Mouse (Mus musculus) testis, adult 2 months (tissue): ENCODE results near the gene Sds. TPM values are rescaled to one million over a fixed set of nuclear protein-coding genes. Genes with fewer than 3 reads are reported as not detected.
A peak's percentile ranks its signal among the peaks of the same experiment; 100 is the strongest.

Experiments
- H3K27ac ChIP-seq: fragments of 200-500 bp; 2 replicates; pipeline ENCODE4 v1.5.1; 2012; ENCODE audit warnings: low read depth, low read length; ENCODE audit not compliant: control insufficient read depth, insufficient read depth
- H3K27me3 ChIP-seq: fragments of 200-500 bp; 2 replicates; pipeline ENCODE4 v1.6.1; 2012; ENCODE audit warnings: mild to moderate bottlenecking, low read length, moderate library complexity; ENCODE audit not compliant: control insufficient read depth, insufficient read depth
- H3K36me3 ChIP-seq: fragments of 200-500 bp; 2 replicates; pipeline ENCODE4 v1.6.1; 2012; ENCODE audit warnings: mild to moderate bottlenecking, low read length; ENCODE audit not compliant: control insufficient read depth, insufficient read depth
- H3K4me1 ChIP-seq: fragments of 200-500 bp; 2 replicates; pipeline ENCODE4 v1.6.1; 2012; ENCODE audit warnings: low read length; ENCODE audit not compliant: control insufficient read depth, insufficient read depth
- H3K4me3 ChIP-seq: fragments of 200-500 bp; 2 replicates; pipeline ENCODE4 v1.5.1; 2012; ENCODE audit warnings: low read depth, mild to moderate bottlenecking, low read length, moderate library complexity, mixed read lengths; ENCODE audit not compliant: control insufficient read depth
- CTCF ChIP-seq: fragments of 200-500 bp; IDR thresholded peaks from 2 replicates; pipeline ENCODE4 v1.5.1; 2012; ENCODE audit warnings: low read depth, mild to moderate bottlenecking, inconsistent platforms, low read length, moderate library complexity; ENCODE audit not compliant: control insufficient read depth, insufficient read depth, insufficient replicate concordance
- POLR2A ChIP-seq: fragments of 200-500 bp; IDR thresholded peaks from 2 replicates; pipeline ENCODE4 v1.6.1; 2012; ENCODE audit warnings: low read depth, mild to moderate bottlenecking, inconsistent platforms, low read length, moderate library complexity; ENCODE audit not compliant: control insufficient read depth
- polyA plus RNA-seq: library from polyadenylated mRNA; depleted of rRNA; stranded (reverse); fragments of >200 nt; gene quantifications from 2 replicates; pipeline ENCODE4 v1.2.3, GENCODE M21; 2012

The Sds gene
- polyA plus RNA-seq, 1 experiment = 1.1 TPM

DNA sequence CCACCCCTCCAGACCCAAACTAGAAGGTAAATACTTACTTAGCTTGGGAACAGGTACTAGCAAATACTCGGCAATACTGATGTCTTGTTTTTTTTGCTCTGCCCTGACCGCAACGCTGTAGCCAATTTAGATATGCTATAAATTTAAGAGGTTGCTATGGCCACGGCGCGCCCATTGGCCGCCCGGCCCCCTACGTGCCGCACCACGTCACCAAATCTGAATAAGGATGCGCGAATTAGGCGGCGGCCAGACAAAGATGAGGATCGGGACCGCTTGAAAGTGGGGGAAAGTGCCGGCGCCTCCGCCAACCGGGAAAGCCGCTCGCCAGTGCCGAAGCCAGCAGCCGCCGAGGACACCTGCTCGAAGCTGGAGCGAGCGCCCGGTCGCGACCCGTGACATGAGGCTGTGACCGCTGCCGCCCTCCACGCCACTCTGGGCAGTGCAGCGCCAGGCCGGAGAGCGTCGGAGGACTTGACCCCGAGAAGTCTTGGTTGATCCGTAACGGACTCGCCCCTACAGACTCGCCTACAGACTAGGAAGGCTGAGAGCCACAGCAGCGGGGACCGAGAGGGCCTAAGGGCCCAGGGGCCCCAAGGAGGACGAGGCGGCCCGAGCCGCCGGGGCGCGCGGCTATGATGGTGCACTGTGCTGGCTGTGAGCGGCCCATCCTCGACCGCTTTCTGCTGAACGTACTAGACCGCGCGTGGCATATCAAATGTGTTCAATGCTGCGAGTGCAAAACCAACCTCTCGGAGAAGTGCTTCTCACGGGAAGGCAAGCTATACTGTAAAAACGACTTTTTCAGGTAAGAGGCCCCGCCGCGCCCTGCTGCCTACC is 44.5 kb upstream of the Sds start, which contains the start of gene Lhx5:
Gene Lhx5 (plus strand): TSS at position 51 of the 837 bp plus-strand sequence.
- H3K36me3 ChIP-seq = no peaks in the 10 kb centered on the region
- H3K27ac ChIP-seq = no peak within 1 kb of the TSS
- peaks cover 21% of the 10 kb centered on the region for H3K27me3 ChIP-seq
- peaks cover 32% of the 10 kb centered on the region for H3K4me1 ChIP-seq
- H3K4me3 ChIP-seq = peak within 1 kb of the TSS; percentile 7; the same call in 1 of the 2 replicates
- TF ChIP-seq CTCF = no peak

DNA sequence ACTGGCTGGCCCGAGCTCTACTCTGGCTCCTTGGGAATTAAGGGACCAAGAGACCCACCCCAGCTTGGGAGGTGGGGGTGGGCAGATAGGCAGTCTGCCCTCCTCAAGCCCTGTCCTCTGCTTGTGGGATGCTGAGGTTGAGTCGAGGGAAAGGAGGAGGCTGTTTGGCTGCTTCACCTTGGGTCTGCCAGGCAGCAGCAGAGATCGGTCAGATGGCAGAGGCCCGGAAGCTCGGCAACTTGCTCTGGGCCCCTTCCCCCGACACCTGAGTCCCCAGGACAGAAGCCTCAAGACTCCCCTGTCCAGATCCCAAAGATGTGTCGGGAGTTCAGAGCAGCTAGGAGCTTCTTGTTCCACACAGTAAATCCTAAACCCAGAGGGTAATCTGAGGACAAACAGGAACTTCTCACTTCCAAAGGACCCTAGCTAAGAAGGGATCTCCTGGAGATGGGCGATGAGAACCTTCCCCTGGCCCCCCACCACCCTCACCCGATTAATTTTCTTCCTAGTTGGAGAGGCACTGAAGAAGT is 43.8 kb upstream of the Sds start:
- Histone ChIP-seq H3K27ac (no peak overlapping the region), H3K27me3 (peaks cover 16% of the 10 kb centered on the region), H3K4me1 (peaks cover 29% of the 10 kb centered on the region), H3K4me3 (no peak overlapping the region), H3K36me3 (no peaks in the 10 kb centered on the region)
- TF ChIP-seq POLR2A (no peak), CTCF (no peak)

GRCm38 (mm10) chr5:120433135-120433760 is 43.1 kb upstream of the Sds start:
- Histone ChIP-seq H3K27ac (no peak overlapping the region), H3K4me3 (no peak overlapping the region), H3K27me3 (peaks cover 16% of the 10 kb centered on the region), H3K36me3 (no peaks in the 10 kb centered on the region), H3K4me1 (peaks cover 29% of the 10 kb centered on the region)
- TF ChIP-seq POLR2A (no peak), CTCF (no peak)

- H3K36me3 ChIP-seq = no peaks in the 10 kb centered on the region
- peaks cover 29% of the 10 kb centered on the region for H3K4me1 ChIP-seq
- H3K27me3 ChIP-seq = peaks cover 17% of the 10 kb centered on the region
- H3K4me3 ChIP-seq = no peak overlapping the region
- TF ChIP-seq POLR2A = no peak
- no peak for TF ChIP-seq CTCF
- no peak overlapping the region for H3K27ac ChIP-seq
Observed at GRCm38 (mm10) chr5:120434231-120434735, 42.0 kb upstream of the Sds start.

DNA sequence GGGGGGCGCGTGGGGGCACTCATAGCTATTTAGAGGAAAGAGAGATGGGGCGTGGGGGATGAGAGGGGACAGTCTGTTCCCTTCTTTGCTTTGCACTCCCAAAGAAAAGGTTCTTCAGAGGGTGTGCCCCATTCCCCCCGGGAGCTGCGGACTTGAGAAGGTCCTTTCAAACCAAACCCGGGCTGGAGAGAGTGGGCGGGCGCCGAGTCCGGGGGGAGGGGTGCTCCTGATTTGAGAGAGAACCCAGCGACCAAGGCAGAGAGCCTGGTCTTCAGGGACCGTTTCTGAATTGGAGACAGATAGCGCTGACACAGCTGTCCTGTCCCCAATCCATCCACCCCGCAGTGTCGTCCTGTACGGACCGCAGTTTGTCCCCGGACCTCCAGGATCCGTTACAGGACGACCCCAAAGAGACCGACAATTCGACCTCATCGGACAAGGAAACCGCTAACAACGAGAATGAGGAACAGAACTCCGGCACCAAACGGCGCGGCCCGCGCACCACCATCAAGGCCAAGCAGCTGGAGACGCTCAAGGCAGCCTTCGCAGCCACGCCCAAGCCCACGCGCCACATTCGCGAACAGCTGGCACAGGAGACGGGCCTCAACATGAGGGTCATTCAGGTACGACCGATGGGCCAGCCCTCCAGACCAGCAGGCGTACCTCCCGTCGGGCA is 41.2 kb upstream of the Sds start:
- peak overlapping the region; percentile 17 for H3K4me3 ChIP-seq
- H3K4me1 ChIP-seq = peaks cover 32% of the 10 kb centered on the region
- H3K27me3 ChIP-seq = peaks cover 17% of the 10 kb centered on the region
- H3K36me3 ChIP-seq = no peaks in the 10 kb centered on the region
- TF ChIP-seq POLR2A = no peak
- no peak for TF ChIP-seq CTCF
- H3K27ac ChIP-seq = no peak overlapping the region

GRCm38 (mm10) chr5:120435731-120436501 is 40.4 kb upstream of the Sds start:
- H3K4me1 ChIP-seq = peaks cover 34% of the 10 kb centered on the region
- no peak overlapping the region for H3K27ac ChIP-seq

More at GRCm38 (mm10) chr5:120435731-120436501, 40.4 kb upstream of the Sds start:
- H3K36me3 ChIP-seq = no peaks in the 10 kb centered on the region
- TF ChIP-seq CTCF = no peak
- TF ChIP-seq POLR2A = no peak
- peak overlapping the region; percentile 7; the same call in 1 of the 2 replicates for H3K4me3 ChIP-seq
- peaks cover 17% of the 10 kb centered on the region for H3K27me3 ChIP-seq
